Mouse (Mus musculus) stomach, embryonic 16.5 days (tissue): ENCODE results near the gene Smim22. TPM values are rescaled to one million over a fixed set of nuclear protein-coding genes. Genes with fewer than 3 reads are reported as not detected.

Source experiments
- ATAC-seq: fragments of 200-750 bp; cut with Nextera tagmentation; 2 replicates; pipeline ENCODE4 v1.8.0; 2017; ENCODE audit warnings: moderate number of reproducible peaks, moderate TSS enrichment; ENCODE audit not compliant: insufficient read depth, low FRiP score
- H3K27ac ChIP-seq: fragments of 300-500 bp; sonication (generic); 2 replicates; pipeline ENCODE4 v1.5.1; 2014; ENCODE audit warnings: low read length
- H3K27me3 ChIP-seq: fragments of 300-500 bp; sonication (generic); 2 replicates; pipeline ENCODE4 v1.6.1; 2014; ENCODE audit warnings: low read length, control low read depth, mixed read lengths; ENCODE audit not compliant: control insufficient read depth, insufficient read depth
- H3K36me3 ChIP-seq: fragments of 300-500 bp; sonication (generic); 2 replicates; pipeline ENCODE4 v1.6.1; 2014; ENCODE audit warnings: low read length; ENCODE audit not compliant: control insufficient read depth, insufficient read depth
- H3K4me1 ChIP-seq: fragments of 300-500 bp; sonication (generic); 2 replicates; pipeline ENCODE4 v1.6.1; 2014; ENCODE audit warnings: low read length, control low read depth, mixed read lengths; ENCODE audit not compliant: control insufficient read depth, insufficient read depth
- H3K4me2 ChIP-seq: fragments of 300-500 bp; sonication (generic); 2 replicates; pipeline ENCODE4 v1.6.1; 2014; ENCODE audit warnings: low read depth, low read length, mixed read lengths
- H3K4me3 ChIP-seq: fragments of 300-500 bp; sonication (generic); replicated peaks from 2 replicates; pipeline ENCODE4 v1.5.1; 2014; ENCODE audit warnings: mild to moderate bottlenecking, low read length
- H3K9ac ChIP-seq: fragments of 300-500 bp; sonication (generic); 2 replicates; pipeline ENCODE4 v1.6.1; 2014; ENCODE audit warnings: low read length
- H3K9me3 ChIP-seq: fragments of 300-500 bp; sonication (generic); replicated peaks from 2 replicates; pipeline ENCODE4 v1.6.1; 2016; ENCODE audit warnings: low read length, control low read depth; ENCODE audit not compliant: control insufficient read depth
- WGBS: fragments of 180-500 bp; shearing (Covaris S2); extraction: QIAGEN DNeasy Blood & Tissue Kit; methylation state at CpG from one replicate; pipeline ENCODE4 v1.1.7; 2014; 5-methylcytosine and 5-hydroxymethylcytosine counted together
- polyA plus RNA-seq: library from polyadenylated mRNA; unstranded; fragments of >200 nt; fragmentation: Nextera tagmentation; extraction: Ambion mirVana; gene quantifications from 2 replicates; pipeline ENCODE4 v1.2.1, GENCODE M21; 2015

Gene Smim22
- polyA plus RNA-seq, 1 experiment from 2014 or later: 68.8 TPM

DNA sequence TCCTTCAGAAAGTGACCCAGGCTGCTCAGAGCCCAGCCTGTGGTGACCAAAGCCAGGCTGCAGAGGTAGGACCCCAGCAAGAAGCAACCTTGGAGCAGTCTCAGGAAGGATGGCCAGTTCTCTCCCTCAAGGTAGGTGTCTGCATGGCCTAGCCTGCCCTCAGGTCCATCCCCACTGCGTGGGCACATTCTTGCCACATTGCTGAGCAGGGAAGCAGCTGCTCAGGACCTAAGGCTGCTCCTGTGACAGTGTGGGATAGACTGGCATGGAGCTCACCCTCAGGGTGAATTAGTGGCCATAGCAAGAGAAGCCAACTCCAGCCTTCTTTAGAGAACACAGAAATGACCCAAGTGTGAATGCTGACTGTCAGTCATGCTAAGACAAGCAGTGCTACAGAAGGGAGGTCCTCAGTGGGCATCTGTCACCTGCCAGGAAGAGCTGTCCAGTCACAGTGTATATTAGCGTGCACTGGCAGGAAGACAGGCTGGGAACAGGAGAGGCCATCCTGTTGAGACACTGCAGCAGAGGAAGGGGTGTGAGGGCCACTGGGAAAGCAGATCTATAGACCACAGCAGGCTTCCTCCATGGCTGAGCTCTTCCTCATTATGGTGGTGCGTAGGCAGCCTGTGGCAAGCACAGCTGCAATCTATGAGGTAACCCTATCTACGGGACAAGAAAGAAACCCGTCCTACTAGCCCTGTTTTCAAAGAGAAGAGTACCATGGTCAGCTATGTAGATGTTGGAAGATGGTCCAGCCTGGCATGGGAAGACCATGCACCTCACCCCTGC lies 37.8 kb upstream of the Smim22 start:
- H3K27me3 ChIP-seq: no peaks in the 10 kb centered on the region
- H3K4me1 ChIP-seq: no peaks in the 10 kb centered on the region
- no peak overlapping the region for H3K9ac ChIP-seq
- H3K4me3 ChIP-seq: no peak overlapping the region
- H3K27ac ChIP-seq: no peak overlapping the region
- 72% methylated on average over 5 of the region's 5 CpGs for WGBS
- H3K4me2 ChIP-seq: no peak overlapping the region
- no peak for ATAC-seq
- no peaks in the 10 kb centered on the region for H3K9me3 ChIP-seq
- H3K36me3 ChIP-seq: no peaks in the 10 kb centered on the region

DNA sequence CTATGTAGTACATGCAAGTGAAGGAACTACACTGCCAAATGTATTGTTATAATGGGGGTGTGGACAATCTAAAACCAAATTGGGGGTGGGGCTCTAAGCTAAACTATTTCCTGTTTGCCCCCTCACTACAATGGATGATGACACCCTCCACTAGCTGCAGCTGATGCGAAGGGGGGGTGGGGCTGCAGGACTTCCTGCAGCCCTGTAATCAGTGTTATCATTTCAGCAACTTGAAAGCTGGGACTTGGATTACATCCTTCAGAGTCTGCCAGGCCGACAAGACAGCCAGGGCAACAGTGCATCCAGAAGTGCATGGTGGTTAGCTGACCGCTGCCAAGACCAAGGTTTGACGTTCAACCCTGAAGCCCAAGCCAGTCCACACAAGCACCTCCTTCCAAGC lies 35.5 kb upstream of the Smim22 start:
- Histone ChIP-seq H3K9ac (no peak overlapping the region), H3K36me3 (no peaks in the 10 kb centered on the region), H3K4me1 (no peaks in the 10 kb centered on the region), H3K4me2 (no peak overlapping the region), H3K27me3 (no peaks in the 10 kb centered on the region), H3K4me3 (no peak overlapping the region), H3K27ac (no peak overlapping the region), H3K9me3 (no peaks in the 10 kb centered on the region)
- ATAC-seq: no peak
- WGBS: 69% methylated on average over 4 of the region's 4 CpGs

DNA sequence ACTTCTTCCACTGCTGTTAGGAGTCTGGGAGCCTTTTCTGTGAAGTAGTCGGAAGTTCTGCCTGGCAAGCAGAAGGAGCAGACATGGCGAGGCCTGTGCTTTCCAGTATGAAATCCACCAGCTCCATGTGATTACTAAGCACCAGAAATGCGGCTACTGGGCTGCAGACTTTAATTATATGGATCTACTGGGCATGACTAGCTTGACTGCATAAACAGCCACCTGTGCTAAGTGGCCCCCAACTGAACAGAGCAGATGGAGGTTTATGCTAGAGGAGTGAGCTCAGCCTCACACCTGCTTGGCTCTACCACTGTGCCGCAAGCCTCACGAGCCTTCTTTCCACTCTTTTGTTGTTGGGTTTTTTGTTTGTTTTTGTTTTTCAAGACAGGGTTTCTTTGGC lies 32.6 kb upstream of the Smim22 start:
- Histone ChIP-seq H3K27ac (no peak overlapping the region), H3K9me3 (no peaks in the 10 kb centered on the region), H3K9ac (no peak overlapping the region), H3K36me3 (no peaks in the 10 kb centered on the region), H3K4me2 (no peak overlapping the region), H3K27me3 (no peaks in the 10 kb centered on the region), H3K4me1 (no peaks in the 10 kb centered on the region), H3K4me3 (no peak overlapping the region)
- ATAC-seq: no peak
- WGBS: 79% methylated on average over 5 of the region's 5 CpGs

DNA sequence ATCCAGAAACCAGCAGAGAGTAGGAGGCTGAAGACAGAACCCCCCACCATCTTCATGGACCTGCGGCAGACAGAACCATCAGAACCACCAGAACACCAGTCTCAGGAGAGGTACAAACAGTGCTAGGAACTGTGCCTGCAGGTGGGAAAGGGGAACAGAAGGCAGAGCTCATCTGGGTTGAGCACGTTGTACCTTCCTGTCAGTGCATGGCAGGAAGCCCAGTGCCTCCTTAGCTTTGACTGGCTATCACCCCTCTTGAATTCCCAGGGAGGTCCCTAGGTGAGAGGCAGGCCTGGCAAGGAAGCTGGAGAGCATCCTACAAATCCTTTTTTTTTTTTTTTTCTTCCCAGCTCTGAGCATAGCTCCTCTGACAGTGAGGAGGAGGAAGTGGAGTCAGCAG lies 30.9 kb upstream of the Smim22 start:
- no peak overlapping the region for H3K4me3 ChIP-seq
- H3K4me2 ChIP-seq: no peak overlapping the region
- no peak for ATAC-seq
- no peaks in the 10 kb centered on the region for H3K27me3 ChIP-seq
- no peaks in the 10 kb centered on the region for H3K4me1 ChIP-seq
- 71% methylated on average over 2 of the region's 2 CpGs for WGBS
- no peaks in the 10 kb centered on the region for H3K9me3 ChIP-seq
- H3K9ac ChIP-seq: no peak overlapping the region
- H3K27ac ChIP-seq: no peak overlapping the region
- H3K36me3 ChIP-seq: no peaks in the 10 kb centered on the region

DNA sequence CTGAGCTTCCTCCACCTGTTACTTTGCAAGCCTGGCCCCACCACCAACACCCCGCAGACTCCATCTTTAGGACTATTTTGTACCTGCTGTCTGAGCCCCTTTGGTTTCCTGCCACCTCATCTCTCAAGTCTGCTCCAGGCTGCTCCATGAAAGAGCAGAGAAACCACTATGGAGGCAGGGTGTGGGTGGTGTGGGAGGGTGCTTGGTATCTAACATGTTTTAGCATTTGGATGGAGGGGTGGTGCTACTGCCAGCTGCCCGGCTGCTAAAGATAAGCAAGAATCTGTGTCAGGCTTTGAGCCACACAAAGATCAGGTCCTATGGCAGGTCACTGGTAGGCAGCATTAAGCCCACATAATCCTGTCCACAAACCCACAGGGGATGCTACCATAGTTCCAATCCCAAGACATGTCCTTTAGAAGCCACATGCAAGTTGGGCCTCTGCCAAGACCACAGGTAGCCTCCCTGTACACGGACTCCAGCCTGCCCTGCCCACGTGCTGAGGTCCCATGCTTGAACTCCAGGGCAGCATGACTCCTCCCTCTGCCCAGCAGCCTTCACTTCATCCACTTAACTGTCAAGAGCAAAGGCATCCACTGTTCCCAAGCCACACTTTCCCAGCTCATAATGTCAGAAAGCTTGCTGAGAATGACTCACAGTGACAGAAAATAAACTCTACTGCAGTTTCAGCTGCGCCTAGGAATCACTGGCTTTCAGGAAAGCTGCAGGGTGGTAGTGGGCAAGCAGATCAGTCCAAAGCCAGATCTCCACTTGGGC lies 28.6 kb upstream of the Smim22 start:
- Histone ChIP-seq H3K9me3 (no peaks in the 10 kb centered on the region), H3K4me2 (no peak overlapping the region), H3K27me3 (no peaks in the 10 kb centered on the region), H3K36me3 (no peaks in the 10 kb centered on the region), H3K9ac (no peak overlapping the region), H3K27ac (no peak overlapping the region), H3K4me1 (no peaks in the 10 kb centered on the region), H3K4me3 (no peak overlapping the region)
- ATAC-seq: no peak
- WGBS: 44% methylated on average over 5 of the region's 5 CpGs

DNA sequence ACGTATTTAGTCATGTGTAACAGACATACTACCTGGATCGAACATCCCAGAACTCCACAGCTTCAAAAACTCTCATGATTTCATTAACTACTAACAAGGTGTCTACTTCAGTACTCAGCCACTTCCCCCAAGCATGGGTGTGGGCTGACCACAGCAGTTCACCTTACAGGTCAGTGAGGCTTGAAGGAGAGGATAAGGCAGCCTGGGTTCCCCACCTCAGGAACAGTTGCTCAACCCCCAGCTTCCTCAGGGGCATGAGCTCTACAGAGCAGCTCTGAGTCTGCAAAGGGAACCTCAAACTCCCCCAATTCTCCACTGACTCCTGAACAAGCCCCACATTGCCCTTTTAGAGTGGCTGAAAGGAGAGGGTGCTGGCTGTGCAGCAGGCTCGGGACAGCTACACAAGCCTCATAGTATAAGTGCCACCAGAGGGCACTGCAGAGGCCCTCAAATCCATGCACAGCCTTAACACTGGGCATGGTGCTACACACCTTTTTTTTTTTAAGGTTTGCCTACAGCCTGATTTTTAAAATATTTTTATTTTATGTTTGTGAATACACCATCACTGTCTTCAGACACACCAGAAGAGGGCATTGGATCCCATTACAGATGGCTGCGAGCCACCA lies 27.2 kb upstream of the Smim22 start:
- Histone ChIP-seq H3K36me3 (no peaks in the 10 kb centered on the region), H3K27me3 (no peaks in the 10 kb centered on the region), H3K27ac (no peak overlapping the region), H3K9ac (no peak overlapping the region), H3K4me3 (no peak overlapping the region), H3K4me1 (no peaks in the 10 kb centered on the region), H3K4me2 (no peak overlapping the region), H3K9me3 (no peaks in the 10 kb centered on the region)
- 76% methylated on average over 4 of the region's 4 CpGs for WGBS
- ATAC-seq: no peak

DNA sequence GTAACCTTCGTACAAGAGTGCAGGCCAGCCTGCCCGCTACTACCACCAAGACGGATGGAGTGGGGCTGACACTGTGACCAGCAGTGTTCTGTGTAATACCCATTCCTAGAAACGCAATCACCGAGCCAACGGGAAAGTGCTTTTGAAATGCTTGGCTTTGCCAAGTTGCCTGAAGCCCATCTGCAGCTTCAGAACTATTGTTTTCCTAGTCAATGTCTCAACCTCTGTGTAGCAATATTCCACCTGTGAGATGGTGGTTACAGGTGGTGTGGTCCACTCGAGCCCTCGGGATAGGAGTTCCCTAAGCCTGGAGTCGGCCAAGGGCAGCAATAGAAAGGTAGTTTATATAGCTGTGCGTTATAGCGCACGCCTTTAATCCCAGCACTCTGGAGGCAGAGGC lies 22.4 kb upstream of the Smim22 start:
- Histone ChIP-seq H3K9ac (no peak overlapping the region), H3K36me3 (no peaks in the 10 kb centered on the region), H3K4me2 (no peak overlapping the region), H3K9me3 (no peaks in the 10 kb centered on the region), H3K4me3 (no peak overlapping the region), H3K27me3 (no peaks in the 10 kb centered on the region), H3K27ac (no peak overlapping the region), H3K4me1 (no peaks in the 10 kb centered on the region)
- WGBS: 88% methylated on average over 12 of the region's 12 CpGs
- no peak for ATAC-seq

DNA sequence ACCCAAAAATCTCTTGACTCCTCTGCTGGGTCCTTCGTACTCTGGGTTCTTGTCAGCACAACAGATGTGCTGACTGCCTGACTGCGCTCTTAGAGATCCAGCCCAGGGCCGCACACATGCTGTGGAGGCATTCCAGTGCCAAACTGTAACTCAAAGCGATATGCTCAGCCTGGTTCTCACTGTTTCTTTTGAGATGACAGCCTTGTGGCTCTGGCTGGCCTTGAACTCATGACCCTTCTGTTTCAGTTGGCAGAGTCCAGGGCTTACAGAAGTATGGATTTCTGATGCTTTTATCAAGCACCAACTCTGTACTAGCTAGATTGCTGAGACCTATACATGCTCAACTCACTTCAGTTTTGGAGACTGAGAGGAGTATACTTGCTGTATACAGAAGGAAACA lies 13.8 kb upstream of the Smim22 start:
- WGBS: 81% methylated on average over 4 of the region's 4 CpGs
- H3K9me3 ChIP-seq: no peaks in the 10 kb centered on the region
- ATAC-seq: no peak

DNA sequence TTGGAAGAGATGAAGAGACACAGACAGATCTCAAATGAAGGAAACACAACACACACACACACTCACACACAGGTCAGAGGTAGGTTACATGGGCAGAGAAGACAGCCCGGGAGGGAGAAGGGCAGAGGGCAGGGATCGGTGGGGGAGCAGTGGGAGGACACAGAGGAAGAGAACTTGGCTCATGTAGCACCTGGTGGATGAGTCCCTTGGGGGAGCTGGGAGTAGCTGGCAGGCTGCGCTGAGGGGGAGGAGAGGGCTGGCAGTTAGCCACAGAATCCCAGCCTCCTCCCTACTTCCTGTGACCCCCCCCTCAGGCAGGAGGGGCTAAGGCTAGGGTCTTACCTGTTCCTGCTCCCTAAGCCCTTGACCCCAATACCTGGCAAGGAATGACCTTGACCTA lies 9.5 kb upstream of the Smim22 start, which contains the start of gene Sept12:
TSS of gene Sept12 (minus strand) at position 300 of the 400 bp plus-strand sequence.
- ATAC-seq: no peak
- H3K9ac ChIP-seq: no peak within 1 kb of the TSS

More for the DNA sequence above, 13.8 kb upstream of the Smim22 start:
- no peak overlapping the region for H3K27ac ChIP-seq
- H3K4me2 ChIP-seq: no peak overlapping the region
- no peaks in the 10 kb centered on the region for H3K36me3 ChIP-seq
- H3K4me3 ChIP-seq: no peak overlapping the region
- H3K27me3 ChIP-seq: no peaks in the 10 kb centered on the region
- H3K4me1 ChIP-seq: no peaks in the 10 kb centered on the region
- no peak overlapping the region for H3K9ac ChIP-seq

More for the DNA sequence above, 9.5 kb upstream of the Smim22 start, which contains the start of gene Sept12:
- Histone ChIP-seq H3K36me3 (no peaks in the 10 kb centered on the region), H3K4me1 (no peaks in the 10 kb centered on the region), H3K4me3 (no peak within 1 kb of the TSS), H3K27ac (no peak within 1 kb of the TSS), H3K9me3 (no peaks in the 10 kb centered on the region), H3K27me3 (no peaks in the 10 kb centered on the region), H3K4me2 (no peak within 1 kb of the TSS)
- WGBS: 12% methylated on average over 3 of the region's 3 CpGs
